Mouse (Mus musculus) CD8-positive naive resting alpha-beta T cell, adult 57 days (primary cell): ENCODE results near the gene Atg16l2. TPM values are rescaled to one million over a fixed set of nuclear protein-coding genes. Genes with fewer than 3 reads are reported as not detected.

ENCODE experiments used
- total RNA-seq: library from RNA; stranded (reverse); gene quantifications from one replicate; pipeline ENCODE4 v1.2.4, GENCODE M21; 2023

The Atg16l2 gene
- 111 TPM for total RNA-seq

DNA sequence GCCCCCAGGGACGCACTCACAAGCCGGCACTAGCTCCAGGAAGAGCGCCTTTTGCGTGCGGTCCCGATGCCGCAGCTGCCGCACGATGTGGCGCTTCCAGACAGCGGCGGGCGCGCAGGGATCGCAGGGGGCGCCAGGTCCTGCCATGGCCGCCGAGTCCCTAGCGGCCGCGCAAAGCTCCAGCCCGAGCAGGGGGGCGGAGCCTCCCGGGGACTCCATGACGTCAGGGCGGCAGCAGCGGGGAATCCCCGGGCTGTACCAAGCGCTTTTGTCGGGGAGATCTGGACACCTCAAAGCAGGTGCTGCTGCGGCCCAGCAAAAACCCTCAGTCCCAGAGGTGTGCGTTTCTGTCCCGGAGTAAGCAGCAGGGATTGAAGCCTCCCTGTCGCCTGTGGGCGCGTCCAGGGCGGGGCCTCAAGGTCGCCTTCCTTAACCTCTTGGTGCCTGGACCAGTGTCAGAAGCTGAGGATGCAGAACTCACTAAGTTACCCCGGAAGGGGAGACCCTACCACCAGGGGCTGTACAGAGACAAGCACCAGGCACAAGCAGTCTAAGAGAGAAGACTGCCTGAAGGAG is at the start of gene Atg16l2:
TSS of gene Atg16l2 (minus strand) at position 371 of the 576 bp plus-strand sequence.

DNA sequence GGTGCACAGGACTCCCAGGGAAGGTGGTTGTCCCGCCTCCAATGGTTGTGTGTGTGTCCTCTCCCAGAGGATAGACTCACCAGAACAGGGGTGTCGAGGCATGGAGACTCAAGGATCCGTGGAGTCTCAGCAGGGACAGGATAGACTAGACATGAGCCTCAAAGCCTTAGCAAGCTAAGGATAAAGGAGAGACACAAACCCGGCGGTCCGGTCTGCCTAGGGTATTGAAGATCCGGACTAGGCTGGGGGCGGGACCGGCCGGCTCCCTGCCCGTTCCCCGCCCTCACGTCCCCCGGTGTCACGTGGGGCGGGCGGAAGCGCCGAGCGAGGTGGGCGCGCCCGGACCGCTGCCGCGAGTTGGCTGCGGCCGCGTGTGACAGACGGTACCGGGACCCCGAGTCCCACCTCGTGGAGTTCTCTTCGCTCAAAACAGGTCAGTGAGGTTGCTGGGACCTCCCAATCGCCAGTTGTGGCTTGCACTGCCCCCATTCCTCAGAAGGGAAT is 45.8 kb upstream of the Atg16l2 start, which contains the start of gene Arap1:
TSS of gene Arap1 (plus strand) at position 301 of the 504 bp plus-strand sequence.

DNA sequence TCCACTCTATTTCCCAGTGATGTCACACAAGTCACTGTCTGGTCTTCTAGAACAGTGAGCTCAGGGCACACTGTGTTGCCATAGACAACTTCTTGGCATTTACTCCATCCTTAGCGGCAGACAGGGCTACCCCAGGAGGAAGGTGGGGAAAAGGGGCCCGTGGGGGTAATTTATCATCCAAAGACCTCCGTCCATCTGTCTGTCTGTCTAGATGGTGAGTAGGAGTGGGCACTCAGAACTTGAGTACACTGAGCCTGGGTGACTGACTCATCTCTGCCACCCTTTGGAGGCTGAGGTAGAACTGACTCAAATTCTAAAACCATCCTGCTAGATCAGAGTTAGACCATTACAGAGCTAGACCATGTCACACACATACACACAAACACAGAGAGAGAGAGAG is 15.0 kb upstream of the Atg16l2 start, which contains the start of gene Stard10:
TSS of gene Stard10 (plus strand) at position 73 of the 400 bp plus-strand sequence.

Other genes starting within 250 kb of the Atg16l2 start
- 123 TPM for gene Fchsd2, start 209.4 kb downstream of the Atg16l2 start, total RNA-seq
- 9.2 TPM for gene Stard10, start 14.8 kb upstream of the Atg16l2 start, total RNA-seq
- gene Arap1, start 45.8 kb upstream of the Atg16l2 start, total RNA-seq, result 135 TPM
- 40.1 TPM for gene Gm45837, start 108.6 kb upstream of the Atg16l2 start, total RNA-seq
- 138 TPM for gene Pde2a, start 119.4 kb upstream of the Atg16l2 start, total RNA-seq